Mouse (Mus musculus): ENCODE measurements around the gene Lgr5. TPM values are rescaled to one million over a fixed set of nuclear protein-coding genes. Genes with fewer than 3 reads are reported as not detected.

Gene Lgr5
- polyA plus RNA-seq, 1 experiment: not detected

- H3K4me1 ChIP-seq (ENCODE audit: control insufficient read depth, insufficient read depth, insufficient read length, low read length): no peaks in the 10 kb centered on the region
- no peak overlapping the region for H3K27ac ChIP-seq (replicated peaks; ENCODE audit: low read depth, low read length)
- H3K4me3 ChIP-seq (ENCODE audit: insufficient read depth, low read depth, low read length): no peak overlapping the region
Observed at GRCm38 (mm10) chr10:115457368-115458021, 130.1 kb downstream of the Lgr5 start.

- Histone ChIP-seq H3K4me3 (ENCODE audit: insufficient read depth, low read depth, low read length) (no peak overlapping the region), H3K27ac (replicated peaks; ENCODE audit: low read depth, low read length) (no peak overlapping the region), H3K4me1 (ENCODE audit: control insufficient read depth, insufficient read depth, insufficient read length, low read length) (no peaks in the 10 kb centered on the region)
Observed at GRCm38 (mm10) chr10:115448614-115449013, 139.0 kb downstream of the Lgr5 start.

GRCm38 (mm10) chr10:115437286-115437685 is 150.3 kb downstream of the Lgr5 start:
- Histone ChIP-seq H3K4me1 (ENCODE audit: control insufficient read depth, insufficient read depth, insufficient read length, low read length) (no peaks in the 10 kb centered on the region), H3K27ac (replicated peaks; ENCODE audit: low read depth, low read length) (no peak overlapping the region), H3K4me3 (ENCODE audit: insufficient read depth, low read depth, low read length) (no peak overlapping the region)

GRCm38 (mm10) chr10:115425351-115425750 is 162.2 kb downstream of the Lgr5 start:
- H3K27ac ChIP-seq (replicated peaks; ENCODE audit: low read depth, low read length): no peak overlapping the region
- H3K4me3 ChIP-seq (ENCODE audit: insufficient read depth, low read depth, low read length): no peak overlapping the region
- H3K4me1 ChIP-seq (ENCODE audit: control insufficient read depth, insufficient read depth, insufficient read length, low read length): no peaks in the 10 kb centered on the region

GRCm38 (mm10) chr10:115421976-115422375 is 165.6 kb downstream of the Lgr5 start:
- Histone ChIP-seq H3K27ac (replicated peaks; ENCODE audit: low read depth, low read length) (no peak overlapping the region), H3K4me1 (ENCODE audit: control insufficient read depth, insufficient read depth, insufficient read length, low read length) (no peaks in the 10 kb centered on the region), H3K4me3 (ENCODE audit: insufficient read depth, low read depth, low read length) (no peak overlapping the region)

- no peak overlapping the region for H3K4me3 ChIP-seq (ENCODE audit: insufficient read depth, low read depth, low read length)
- no peak overlapping the region for H3K27ac ChIP-seq (replicated peaks; ENCODE audit: low read depth, low read length)
- no peaks in the 10 kb centered on the region for H3K4me1 ChIP-seq (ENCODE audit: control insufficient read depth, insufficient read depth, insufficient read length, low read length)
Observed at GRCm38 (mm10) chr10:115414056-115414455, 173.5 kb downstream of the Lgr5 start.

- Histone ChIP-seq H3K4me1 (ENCODE audit: control insufficient read depth, insufficient read depth, insufficient read length, low read length) (no peaks in the 10 kb centered on the region), H3K4me3 (ENCODE audit: insufficient read depth, low read depth, low read length) (no peak overlapping the region), H3K27ac (replicated peaks; ENCODE audit: low read depth, low read length) (no peak overlapping the region)
Observed at GRCm38 (mm10) chr10:115413496-115413895, 174.1 kb downstream of the Lgr5 start.

GRCm38 (mm10) chr10:115406393-115406792 is 181.2 kb downstream of the Lgr5 start:
- Histone ChIP-seq H3K4me1 (ENCODE audit: control insufficient read depth, insufficient read depth, insufficient read length, low read length) (no peaks in the 10 kb centered on the region), H3K27ac (replicated peaks; ENCODE audit: low read depth, low read length) (no peak overlapping the region), H3K4me3 (ENCODE audit: insufficient read depth, low read depth, low read length) (no peak overlapping the region)

Other genes starting within 250 kb of the Lgr5 start
- 10.9 and 16.0 TPM in 2 replicates for gene Tmem19, start 225.3 kb downstream of the Lgr5 start, polyA plus RNA-seq (2012; ENCODE audit: insufficient read depth, insufficient read length, missing spikeins)
- gene Thap2, start 203.3 kb downstream of the Lgr5 start, polyA plus RNA-seq (2012; ENCODE audit: insufficient read depth, insufficient read length, missing spikeins): 10.6 and 12.8 TPM in 2 replicates
- 11.6 and 20.8 TPM in 2 replicates for gene Zfc3h1, start 202.8 kb downstream of the Lgr5 start, polyA plus RNA-seq (2012; ENCODE audit: insufficient read depth, insufficient read length, missing spikeins)
- not detected in 2 replicates for gene A930009A15Rik, start 17.8 kb downstream of the Lgr5 start, polyA plus RNA-seq (2012; ENCODE audit: insufficient read depth, insufficient read length, missing spikeins)
- 1.8 and 2.7 TPM in 2 replicates for gene Tspan8, start 229.1 kb upstream of the Lgr5 start, polyA plus RNA-seq (2012; ENCODE audit: insufficient read depth, insufficient read length, missing spikeins)